Comparison of ENCODE assay signal across 10 mouse cellular contexts in the genomic region with DNA sequence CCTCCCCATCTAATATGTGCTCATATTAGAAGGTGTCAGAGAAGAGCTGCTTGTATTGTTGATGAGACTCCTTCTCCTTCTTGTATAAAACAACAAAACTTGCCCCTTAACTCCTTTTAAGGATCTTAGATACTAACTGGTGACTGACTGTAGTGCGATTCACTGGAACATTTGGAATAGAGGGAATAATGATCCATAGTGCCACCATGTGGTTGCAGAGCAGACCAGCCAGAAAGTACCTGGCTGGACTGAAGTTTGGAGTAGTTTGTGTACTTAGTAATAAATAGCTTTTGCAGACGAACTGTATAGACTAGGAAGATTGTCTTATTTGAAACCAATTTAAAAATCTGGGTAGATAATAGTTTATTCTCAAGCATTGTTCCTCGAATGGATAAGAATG. TPM values are rescaled to one million over a fixed set of nuclear protein-coding genes. Genes with fewer than 3 reads are reported as not detected.
A peak's percentile ranks its signal among the peaks of the same experiment; 100 is the strongest.
DNase-seq lines count a peak whose midpoint lies in the region; ATAC-seq and TF ChIP-seq lines count a peak whose summit lies in the region.
"Had no signal": no experiment of that assay in that cellular context is flagged by ENCODE, and none has a peak within 500 bp of the region (broad histone marks: within the 10 kb centered on the region; RNA-seq: fewer than 3 reads in every experiment).

No protein-coding gene starts in this region.

- ATAC-seq in midbrain, embryonic 11.5 days (ENCODE audit: low FRiP score), result no peak

- H3K36me3 ChIP-seq in ES-Bruce4 (ENCODE audit: control insufficient read depth, insufficient read depth, low read length, poor library complexity, severe bottlenecking), result peaks cover 9% of the 10 kb centered on the region
- no peaks in the 10 kb centered on the region for H3K36me3 ChIP-seq in midbrain, embryonic 11.5 days (ENCODE audit: control insufficient read depth, insufficient read depth, low read length)

- 56% methylated on average over 3 of the region's 3 CpGs for WGBS in midbrain, embryonic 11.5 days

- H3K4me2 ChIP-seq in midbrain, embryonic 11.5 days, result no peak overlapping the region
- H3K4me2 ChIP-seq: lung, embryonic 15.5 days had no signal

- H3K4me1 ChIP-seq in ES-Bruce4 (ENCODE audit: control insufficient read depth, insufficient read depth, low read length), result no peaks in the 10 kb centered on the region
- H3K4me1 ChIP-seq in midbrain, embryonic 11.5 days (ENCODE audit: control insufficient read depth, insufficient read depth, low read length), result no peaks in the 10 kb centered on the region
- H3K4me1 ChIP-seq: lung, embryonic 15.5 days had no signal

- no peaks in the 10 kb centered on the region for H3K9me3 ChIP-seq in ES-Bruce4 (replicated peaks; ENCODE audit: control insufficient read depth, insufficient read depth, low read length, poor library complexity, severe bottlenecking)
- no peaks in the 10 kb centered on the region for H3K9me3 ChIP-seq in midbrain, embryonic 11.5 days (ENCODE audit: control insufficient read depth, low read length)
- H3K9me3 ChIP-seq: lung, embryonic 15.5 days had no signal

- TF ChIP-seq EP300 in ES-Bruce4 (IDR thresholded peaks at IDR 0.05; ENCODE audit: insufficient read depth, low read depth, low read length), result no peak

- H3K4me3 ChIP-seq in ES-Bruce4 (ENCODE audit: low read depth, low read length), result no peak overlapping the region
- H3K4me3 ChIP-seq in midbrain, embryonic 11.5 days (ENCODE audit: low read depth, low read length), result no peak overlapping the region
- H3K4me3 ChIP-seq: lung, embryonic 15.5 days had no signal

- peak; percentile 18 for TF ChIP-seq CTCF in ES-Bruce4 (IDR thresholded peaks at IDR 0.05; ENCODE audit: low read depth, low read length)

- no peak overlapping the region for H3K9ac ChIP-seq in ES-Bruce4 (ENCODE audit: low read depth, poor library complexity, severe bottlenecking)
- no peak overlapping the region for H3K9ac ChIP-seq in midbrain, embryonic 11.5 days (ENCODE audit: low read length)
- H3K9ac ChIP-seq: lung, embryonic 15.5 days had no signal

- H3K27ac ChIP-seq in ES-Bruce4 (ENCODE audit: insufficient read depth, low read length), result no peak overlapping the region
- H3K27ac ChIP-seq in midbrain, embryonic 11.5 days (ENCODE audit: low read depth, low read length), result no peak overlapping the region
- H3K27ac ChIP-seq: lung, embryonic 15.5 days had no signal

- H3K27me3 ChIP-seq in ES-Bruce4 (ENCODE audit: control insufficient read depth, insufficient read depth, low read length, poor library complexity, severe bottlenecking), result no peaks in the 10 kb centered on the region
- no peaks in the 10 kb centered on the region for H3K27me3 ChIP-seq in midbrain, embryonic 11.5 days (ENCODE audit: control insufficient read depth, insufficient read depth, low read length)
- H3K27me3 ChIP-seq: lung, embryonic 15.5 days had no signal

- no peak for TF ChIP-seq POLR2A in ES-Bruce4 (IDR thresholded peaks at IDR 0.05; ENCODE audit: insufficient read depth, low read length)

- DNase-seq in cerebellum, postnatal 10 days, result peak; percentile 47 to 57
- DNase-seq in cerebellum, adult 9-11 months, result no peak
- DNase-seq in kidney, postnatal 10 days, result peak; percentile 25
- no peak for DNase-seq in kidney, adult 18-20 months
- DNase-seq in fibroblast of lung, adult 2 months (ENCODE audit: low read depth), result peak; percentile 25
- no peak for DNase-seq in spleen, postnatal 14 days (ENCODE audit: low spot score in 2 of 2)
- no peak for DNase-seq in midbrain, embryonic 11.5 days (ENCODE audit: low spot score, missing footprints)
- DNase-seq: cerebellum, adult 11 months had no signal

RNA-seq across cellular contexts. Expression of a gene that starts 47.8 kb away (rescaled TPM):
- 99.7 and 130 TPM in 2 replicates for polyA plus RNA-seq in ES-Bruce4 (2011; ENCODE audit: insufficient read depth, insufficient read length, low read depth, missing spikeins)
- polyA plus RNA-seq in midbrain, embryonic 11.5 days (2014; fragmentation: Nextera tagmentation; extraction: Ambion mirVana), result 44.0 and 46.3 TPM in 2 replicates

RNA-seq across cellular contexts. Expression of a gene that starts 58.6 kb away (rescaled TPM):
- polyA plus RNA-seq in ES-Bruce4 (2011; ENCODE audit: insufficient read depth, insufficient read length, low read depth, missing spikeins), result 0.87 and 1.2 TPM in 2 replicates
- polyA plus RNA-seq in midbrain, embryonic 11.5 days (2014; fragmentation: Nextera tagmentation; extraction: Ambion mirVana), result 8.6 and 9.0 TPM in 2 replicates

Comparison
In these comparisons a context has a peak if more than half of its experiments do, and no peak if none do; other contexts are left out.
1. DNase-seq: peak in cerebellum, postnatal 10 days (2 of 2), kidney, postnatal 10 days (single experiment) and fibroblast of lung, adult 2 months (single experiment); none in cerebellum, adult 9-11 months (single experiment), kidney, adult 18-20 months (single experiment), spleen, postnatal 14 days (0 of 2) and midbrain, embryonic 11.5 days (single experiment).